Mouse (Mus musculus): ENCODE results near the gene Dtd2. TPM values are rescaled to one million over a fixed set of nuclear protein-coding genes. Genes with fewer than 3 reads are reported as not detected.

Gene Dtd2
- polyA plus RNA-seq (2012; rRNA removed): 5.0 and 6.1 TPM in 2 replicates

GRCm38 (mm10) chr12:52005877-52006632 is at the start of gene Dtd2:
TSS of gene Dtd2 (minus strand) at chr12:52006501.
- under 1% methylated on average over 46 of the region's 46 CpGs for WGBS
- peak; percentile 58 for DNase-seq (ENCODE audit: low read depth, low spot score)

- 81% methylated on average over 2 of the region's 2 CpGs for WGBS
- no peak for DNase-seq (ENCODE audit: low read depth, low spot score)
These were observed 43.0 kb upstream of the Dtd2 start for GRCm38 (mm10) chr12:52049324-52049723.

- DNase-seq (ENCODE audit: low read depth, low spot score): no peak
- 73% methylated on average over 4 of the region's 4 CpGs for WGBS
These were observed 40.1 kb upstream of the Dtd2 start for GRCm38 (mm10) chr12:52046371-52046770.

- DNase-seq (ENCODE audit: low read depth, low spot score): no peak
- 53% methylated on average over 10 of the region's 10 CpGs for WGBS
These were observed 36.6 kb upstream of the Dtd2 start for GRCm38 (mm10) chr12:52042818-52043336.

- WGBS: 41% methylated on average over 3 of the region's 3 CpGs
- DNase-seq (ENCODE audit: low read depth, low spot score): peak; percentile 4
These were observed 32.1 kb upstream of the Dtd2 start for GRCm38 (mm10) chr12:52038352-52038751.

GRCm38 (mm10) chr12:52034956-52035355 is 28.7 kb upstream of the Dtd2 start:
- 77% methylated on average over 3 of the region's 3 CpGs for WGBS
- no peak for DNase-seq (ENCODE audit: low read depth, low spot score)

GRCm38 (mm10) chr12:52032276-52032675 is 26.0 kb upstream of the Dtd2 start:
- no peak for DNase-seq (ENCODE audit: low read depth, low spot score)
- 88% methylated on average over 6 of the region's 6 CpGs for WGBS

GRCm38 (mm10) chr12:52027963-52028362 is 21.7 kb upstream of the Dtd2 start, which contains the start of gene Gpr33:
TSS of gene Gpr33 (minus strand) at chr12:52028063.
- DNase-seq (ENCODE audit: low read depth, low spot score): no peak
- WGBS: 93% methylated on average over 3 of the region's 3 CpGs

GRCm38 (mm10) chr12:52014494-52015029 is 8.3 kb upstream of the Dtd2 start:
- 44% methylated on average over 7 of the region's 7 CpGs for WGBS
- DNase-seq (ENCODE audit: low read depth, low spot score): no peak

GRCm38 (mm10) chr12:52014044-52014443 is 7.7 kb upstream of the Dtd2 start:
- WGBS: 28% methylated on average over 11 of the region's 11 CpGs
- peak; percentile 53 for DNase-seq (ENCODE audit: low read depth, low spot score)

- no peak for DNase-seq (ENCODE audit: low read depth, low spot score)
- 50% methylated on average over 9 of the region's 9 CpGs for WGBS
These were observed 7.0 kb upstream of the Dtd2 start for GRCm38 (mm10) chr12:52013274-52013673.

GRCm38 (mm10) chr12:52012159-52012558 is 5.9 kb upstream of the Dtd2 start:
- DNase-seq (ENCODE audit: low read depth, low spot score): no peak
- WGBS: 85% methylated on average over 8 of the region's 8 CpGs

- 52% methylated on average over 2 of the region's 2 CpGs for WGBS
- DNase-seq (ENCODE audit: low read depth, low spot score): peak; percentile 29
These were observed 4.3 kb upstream of the Dtd2 start for GRCm38 (mm10) chr12:52010630-52010961.

- WGBS: 68% methylated on average over 15 of the region's 15 CpGs
- no peak for DNase-seq (ENCODE audit: low read depth, low spot score)
These were observed 3.8 kb upstream of the Dtd2 start for GRCm38 (mm10) chr12:52009928-52010629.

GRCm38 (mm10) chr12:52006633-52006994 is 313 bp upstream of the Dtd2 start:
- WGBS: 13% methylated on average over 5 of the region's 5 CpGs
- no peak for DNase-seq (ENCODE audit: low read depth, low spot score)

- 75% methylated on average over 3 of the region's 3 CpGs for whole genome bisulfite sequencing
- DNase-seq (ENCODE audit: low read depth, low spot score): no peak
These were observed 3.6 kb downstream of the Dtd2 start for GRCm38 (mm10) chr12:52002746-52003145.

- WGBS: 5% methylated on average over 4 of the region's 4 CpGs
- peak; percentile 56 for DNase-seq (ENCODE audit: low read depth, low spot score)
These were observed 4.8 kb downstream of the Dtd2 start for GRCm38 (mm10) chr12:52001544-52001943.

- no peak for DNase-seq (ENCODE audit: low read depth, low spot score)
These were observed 7.9 kb downstream of the Dtd2 start for GRCm38 (mm10) chr12:51998366-51998932.

GRCm38 (mm10) chr12:51995738-51996536 is 10.4 kb downstream of the Dtd2 start:
- no peak for DNase-seq (ENCODE audit: low read depth, low spot score)

More at GRCm38 (mm10) chr12:51998366-51998932, 7.9 kb downstream of the Dtd2 start:
- whole genome bisulfite sequencing: 82% methylated on average over 9 of the region's 9 CpGs

More at GRCm38 (mm10) chr12:51995738-51996536, 10.4 kb downstream of the Dtd2 start:
- 71% methylated on average over 1 of the region's 1 CpGs for WGBS

Measured in large intestine, adult 2 months (tissue).